In genomic region chr12:111747421-111747820, GRCm38 (mm10) we compare ENCODE assay signal across 32 mouse cellular contexts.
"Had no signal": no experiment of that assay in that cellular context is flagged by ENCODE, and none has a peak within 500 bp of the region (broad histone marks: within the 10 kb centered on the region; RNA-seq: fewer than 3 reads in every experiment).

No protein-coding gene starts in this region.

- DNase-seq: left cerebral cortex, postnatal 4 days; liver; liver, embryonic 13.5 days; liver, postnatal 0 days; lung, adult 18-20 months; lung, adult 2 months; lung, embryonic 14.5 days; lung, postnatal 10 days; lung, postnatal 14 days; lung, postnatal 36 days; lung, postnatal 4 days; midbrain, embryonic 14.5 days had no signal

- H3K4me1 ChIP-seq: midbrain, embryonic 15.5 days had no signal

- H3K4me3 ChIP-seq: limb, embryonic 10.5 days; limb, embryonic 12.5 days; limb, embryonic 13.5 days; limb, embryonic 15.5 days; liver, embryonic 12.5 days; liver, embryonic 13.5 days; liver, embryonic 15.5 days; lung, embryonic 15.5 days; midbrain, embryonic 10.5 days; midbrain, embryonic 12.5 days; midbrain, embryonic 13.5 days; midbrain, embryonic 15.5 days; myocyte; neural tube, embryonic 12.5 days had no signal

- H3K9me3 ChIP-seq: limb, embryonic 10.5 days; limb, embryonic 12.5 days; limb, embryonic 13.5 days; limb, embryonic 15.5 days; liver, embryonic 12.5 days; liver, embryonic 13.5 days; liver, embryonic 15.5 days; lung, embryonic 15.5 days; midbrain, embryonic 10.5 days; midbrain, embryonic 12.5 days; midbrain, embryonic 13.5 days; midbrain, embryonic 15.5 days; neural tube, embryonic 12.5 days had no signal

- H3K9ac ChIP-seq: limb, embryonic 12.5 days; limb, embryonic 13.5 days; limb, embryonic 15.5 days; liver, embryonic 12.5 days; liver, embryonic 13.5 days; liver, embryonic 14.5 days; liver, embryonic 15.5 days; liver, postnatal 0 days; lung, embryonic 14.5 days; lung, embryonic 15.5 days; midbrain, embryonic 12.5 days; midbrain, embryonic 13.5 days; midbrain, embryonic 15.5 days; neural tube, embryonic 12.5 days had no signal

- ATAC-seq: liver, embryonic 12.5 days; liver, postnatal 0 days; lung, postnatal 0 days; midbrain, embryonic 13.5 days; midbrain, embryonic 15.5 days; midbrain, embryonic 16.5 days had no signal

- H3K27me3 ChIP-seq: limb, embryonic 12.5 days; limb, embryonic 13.5 days; limb, embryonic 15.5 days; liver, embryonic 12.5 days; liver, embryonic 13.5 days; liver, embryonic 15.5 days; lung, embryonic 15.5 days; megakaryocyte, embryonic 14.5 days; midbrain, embryonic 12.5 days; midbrain, embryonic 13.5 days; midbrain, embryonic 15.5 days; neural tube, embryonic 12.5 days had no signal

- H3K36me3 ChIP-seq: limb, embryonic 10.5 days; limb, embryonic 12.5 days; limb, embryonic 13.5 days; limb, embryonic 15.5 days; liver, embryonic 12.5 days; liver, embryonic 13.5 days; liver, embryonic 15.5 days; lung, embryonic 15.5 days; midbrain, embryonic 10.5 days; midbrain, embryonic 12.5 days; midbrain, embryonic 13.5 days; midbrain, embryonic 15.5 days; neural tube, embryonic 12.5 days had no signal

- H3K4me2 ChIP-seq: limb, embryonic 12.5 days; limb, embryonic 13.5 days; limb, embryonic 15.5 days; liver, embryonic 11.5 days; liver, embryonic 12.5 days; liver, embryonic 13.5 days; liver, embryonic 15.5 days; lung, embryonic 14.5 days; lung, embryonic 15.5 days; midbrain, embryonic 11.5 days; midbrain, embryonic 12.5 days; midbrain, embryonic 13.5 days; midbrain, embryonic 15.5 days; neural tube, embryonic 12.5 days had no signal

- H3K27ac ChIP-seq: limb, embryonic 10.5 days; limb, embryonic 12.5 days; limb, embryonic 13.5 days; limb, embryonic 15.5 days; liver, embryonic 12.5 days; liver, embryonic 13.5 days; liver, embryonic 14.5 days; liver, embryonic 15.5 days; lung, embryonic 15.5 days; macrophage; midbrain, embryonic 10.5 days; midbrain, embryonic 12.5 days; midbrain, embryonic 13.5 days; midbrain, embryonic 15.5 days; neural tube, embryonic 12.5 days had no signal
